Comparison of ENCODE assay signal across 19 mouse cellular contexts in genomic region chr16:54943808-54944315, GRCm38 (mm10).
A peak's percentile ranks its signal among the peaks of the same experiment; 100 is the strongest.
DNase-seq lines count a peak whose midpoint lies in the region; ATAC-seq and TF ChIP-seq lines count a peak whose summit lies in the region.
"Had no signal": no experiment of that assay in that cellular context is flagged by ENCODE, and none has a peak within 500 bp of the region (broad histone marks: within the 10 kb centered on the region; RNA-seq: fewer than 3 reads in every experiment).

No protein-coding gene starts in this region.

- no peak for TF ChIP-seq CTCF in midbrain, postnatal 0 days (IDR thresholded peaks at IDR 0.05)

- H3K9me3 ChIP-seq in midbrain, embryonic 16.5 days (replicated peaks; ENCODE audit: control insufficient read depth, low read length, poor library complexity, severe bottlenecking), result no peaks in the 10 kb centered on the region
- H3K9me3 ChIP-seq in midbrain, embryonic 10.5 days (replicated peaks), result no peaks in the 10 kb centered on the region
- no peaks in the 10 kb centered on the region for H3K9me3 ChIP-seq in midbrain, postnatal 0 days (ENCODE audit: low read length)

- no peak overlapping the region for H3K9ac ChIP-seq in midbrain, embryonic 16.5 days (ENCODE audit: low read depth, low read length)
- H3K9ac ChIP-seq in midbrain, postnatal 0 days (replicated peaks; ENCODE audit: low read length, poor library complexity, severe bottlenecking), result no peak overlapping the region
- H3K9ac ChIP-seq: liver, postnatal 0 days had no signal

- intact Hi-C loops in heart, postnatal 14 days (cut with DNase I), result no loop called here

- 37% methylated on average over 7 of the region's 7 CpGs for WGBS in midbrain, embryonic 16.5 days
- 68% methylated on average over 7 of the region's 7 CpGs for WGBS in midbrain, embryonic 10.5 days
- 44% methylated on average over 7 of the region's 7 CpGs for WGBS in midbrain, postnatal 0 days

- no peak for DNase-seq in frontal cortex, postnatal 25 days (ENCODE audit: low spot score in 2 of 2)
- peak; percentile 9 for DNase-seq in layer of hippocampus, adult 9-11 months
- no peak for DNase-seq in layer of hippocampus, adult 9-10 months (ENCODE audit: low spot score)
- no peak for DNase-seq in midbrain, embryonic 10.5 days (ENCODE audit: low spot score)
- no peak for DNase-seq in midbrain, postnatal 0 days (ENCODE audit: low spot score)
- no peak for DNase-seq in heart, postnatal 14 days
- DNase-seq: adrenal gland, postnatal 14 days; cerebellum, adult 11-12 months; cerebellum, postnatal 14 days; embryo, embryonic 11 days; kidney, adult 11 months; liver; liver, postnatal 0 days; lung, postnatal 10 days; retina, postnatal 1 day had no signal

- ATAC-seq in frontal cortex, adult (ENCODE audit: low TSS enrichment), result peak; percentile 93
- ATAC-seq in midbrain, embryonic 16.5 days, result no peak
- ATAC-seq in midbrain, postnatal 0 days (ENCODE audit: low FRiP score), result no peak
- ATAC-seq: activated CD4-positive, CD25-positive, alpha-beta regulatory T cell, adult 4 months; liver, postnatal 0 days had no signal

- no peaks in the 10 kb centered on the region for H3K36me3 ChIP-seq in midbrain, embryonic 16.5 days (ENCODE audit: control insufficient read depth, insufficient read depth, low read length)
- no peaks in the 10 kb centered on the region for H3K36me3 ChIP-seq in midbrain, embryonic 10.5 days
- no peaks in the 10 kb centered on the region for H3K36me3 ChIP-seq in midbrain, postnatal 0 days (ENCODE audit: insufficient read depth, low read length)
- H3K36me3 ChIP-seq: G1E had no signal

- no peak overlapping the region for H3K4me3 ChIP-seq in midbrain, embryonic 16.5 days (ENCODE audit: low read depth, low read length)
- no peak overlapping the region for H3K4me3 ChIP-seq in midbrain, embryonic 10.5 days
- no peak overlapping the region for H3K4me3 ChIP-seq in midbrain, postnatal 0 days (ENCODE audit: low read depth, low read length)

- no peaks in the 10 kb centered on the region for H3K27me3 ChIP-seq in midbrain, embryonic 16.5 days (ENCODE audit: control insufficient read depth, insufficient read depth, low read depth, low read length)
- H3K27me3 ChIP-seq in midbrain, embryonic 10.5 days (ENCODE audit: low read depth, poor library complexity, severe bottlenecking), result no peaks in the 10 kb centered on the region
- no peaks in the 10 kb centered on the region for H3K27me3 ChIP-seq in midbrain, postnatal 0 days (ENCODE audit: insufficient read depth, low read length)

- H3K4me1 ChIP-seq in midbrain, embryonic 16.5 days (ENCODE audit: control insufficient read depth, insufficient read depth, low read length), result no peaks in the 10 kb centered on the region
- H3K4me1 ChIP-seq in midbrain, embryonic 10.5 days, result no peaks in the 10 kb centered on the region
- H3K4me1 ChIP-seq in midbrain, postnatal 0 days (ENCODE audit: insufficient read depth, low read length), result no peaks in the 10 kb centered on the region

- H3K27ac ChIP-seq in midbrain, embryonic 16.5 days (ENCODE audit: low read length), result no peak overlapping the region
- no peak overlapping the region for H3K27ac ChIP-seq in midbrain, embryonic 10.5 days (replicated peaks)
- no peak overlapping the region for H3K27ac ChIP-seq in midbrain, postnatal 0 days (ENCODE audit: low read depth, low read length)

- H3K4me2 ChIP-seq in midbrain, embryonic 16.5 days (ENCODE audit: low read length), result peak overlapping the region; percentile 26
- H3K4me2 ChIP-seq in midbrain, postnatal 0 days (ENCODE audit: low read depth, low read length, poor library complexity, severe bottlenecking), result peak overlapping the region; percentile 15; the same call in 1 of the 2 replicates
